28 mouse cellular contexts compared by ENCODE assay signal in genomic region chr1:191086304-191086878, GRCm38 (mm10). TPM values are rescaled to one million over a fixed set of nuclear protein-coding genes. Genes with fewer than 3 reads are reported as not detected.
A peak's percentile ranks its signal among the peaks of the same experiment; 100 is the strongest.
DNase-seq lines count a peak whose midpoint lies in the region; ATAC-seq and TF ChIP-seq lines count a peak whose summit lies in the region.
"Had no signal": no experiment of that assay in that cellular context is flagged by ENCODE, and none has a peak within 500 bp of the region (broad histone marks: within the 10 kb centered on the region; RNA-seq: fewer than 3 reads in every experiment).

No protein-coding gene starts in this region.

- no peak overlapping the region for H3K27ac ChIP-seq in kidney, embryonic 15.5 days
- H3K27ac ChIP-seq in lung, embryonic 14.5 days (ENCODE audit: low read depth), result peak overlapping the region; percentile 54; the same call in 1 of the 2 replicates
- H3K27ac ChIP-seq in CH12.LX (ENCODE audit: insufficient read depth, low read depth), result peak overlapping the region; percentile 91
- H3K27ac ChIP-seq in hindbrain, embryonic 10.5 days, result no peak overlapping the region
- H3K27ac ChIP-seq: embryonic facial prominence, embryonic 12.5 days; forebrain, embryonic 15.5 days; limb, embryonic 13.5 days; neural tube, embryonic 13.5 days had no signal

- TF ChIP-seq RAD21 in CH12.LX (IDR thresholded peaks at IDR 0.05; ENCODE audit: low read depth, low read length), result no peak

- H3K36me3 ChIP-seq in kidney, embryonic 15.5 days, result peaks cover 38% of the 10 kb centered on the region
- peaks cover 44% of the 10 kb centered on the region for H3K36me3 ChIP-seq in lung, embryonic 14.5 days (ENCODE audit: insufficient read depth)
- H3K36me3 ChIP-seq in CH12.LX (replicated peaks in 1 of 2; ENCODE audit: control insufficient read depth in 1 of 2, insufficient read depth in 1 of 2, low read length in 1 of 2), result peaks cover 18 to 29% of the 10 kb centered on the region in 2 experiments
- peaks cover 54% of the 10 kb centered on the region for H3K36me3 ChIP-seq in hindbrain, embryonic 10.5 days

- peak; percentile 25 for DNase-seq in kidney, adult 11 months
- DNase-seq in lung, embryonic 14.5 days, result peak; percentile 35
- DNase-seq in lung, postnatal 4 days, result no peak
- DNase-seq in CH12.LX (ENCODE audit: extremely low read depth), result peak; percentile 87
- DNase-seq in frontal cortex, adult 2 months (ENCODE audit: extremely low spot score in 1 of 2, low spot score in 1 of 2), result no peak
- no peak for DNase-seq in hindbrain, embryonic 10.5 days (ENCODE audit: low spot score)
- DNase-seq: cerebellum, adult 8-10 months; gastrocnemius, postnatal 25 days; layer of hippocampus, postnatal 36 days; midbrain, embryonic 14.5 days; right cerebral cortex, adult 18-20 months; thymus, adult 18-20 months; thymus, postnatal 4 days had no signal

- in situ Hi-C loops in CH12.LX (cut with MboI; ENCODE audit: low pct_ligation_motif_present, low pct_unique_long_range_greater_than_20kb, low sequenced_read_pairs), result loop anchor here (5.0 kb wide), 1 partner anchor 144 kb away; no protein-coding TSS in a partner anchor

- WGBS in kidney, embryonic 15.5 days, result 89% methylated on average over 7 of the region's 7 CpGs
- WGBS in lung, embryonic 14.5 days, result 80% methylated on average over 7 of the region's 7 CpGs
- 92% methylated on average over 7 of the region's 7 CpGs for WGBS in hindbrain, embryonic 10.5 days

- ATAC-seq in kidney, embryonic 15.5 days (replicated peaks; ENCODE audit: low FRiP score), result no peak
- no peak for ATAC-seq in lung, embryonic 14.5 days (ENCODE audit: insufficient read depth)
- peak; percentile 28 for ATAC-seq in granulocyte monocyte progenitor cell, adult 5-6 weeks (replicated peaks; ENCODE audit: poor library complexity, severe bottlenecking)
- ATAC-seq: forebrain, embryonic 15.5 days had no signal

- dilution Hi-C loops in CH12.LX (cut with MboI; ENCODE audit: extremely low pct_ligation_motif_present, extremely low pct_unique_long_range_greater_than_20kb, low sequenced_read_pairs), result no loop called here

- no peak overlapping the region for H3K4me2 ChIP-seq in kidney, embryonic 15.5 days
- H3K4me2 ChIP-seq in lung, embryonic 14.5 days, result no peak overlapping the region
- H3K4me2 ChIP-seq in CH12.LX (ENCODE audit: insufficient read depth, low read depth, poor library complexity, severe bottlenecking), result peak overlapping the region; percentile 84
- H3K4me2 ChIP-seq: embryonic facial prominence, embryonic 12.5 days; forebrain, embryonic 15.5 days; limb, embryonic 13.5 days; neural tube, embryonic 13.5 days had no signal

- H3K4me1 ChIP-seq in kidney, embryonic 15.5 days, result 0 out of 2 replicates have a peak, but pooled peaks cover 4% of the 10 kb centered on the region
- H3K4me1 ChIP-seq in lung, embryonic 14.5 days (ENCODE audit: insufficient read depth), result no peaks in the 10 kb centered on the region
- peaks cover 32 to 70% of the 10 kb centered on the region in 2 experiments for H3K4me1 ChIP-seq in CH12.LX (ENCODE audit: control insufficient read depth in 1 of 2, insufficient read depth in 2 of 2)
- no peaks in the 10 kb centered on the region for H3K4me1 ChIP-seq in hindbrain, embryonic 10.5 days (replicated peaks)
- H3K4me1 ChIP-seq: embryonic facial prominence, embryonic 12.5 days; forebrain, embryonic 15.5 days; limb, embryonic 13.5 days; neural tube, embryonic 13.5 days had no signal

- H3K79me2 ChIP-seq in CH12.LX (replicated peaks; ENCODE audit: control insufficient read depth, extremely low read depth, insufficient read depth, poor library complexity, severe bottlenecking), result no peaks in the 10 kb centered on the region

- TF ChIP-seq POLR2A in CH12.LX (IDR thresholded peaks at IDR 0.05; ENCODE audit: low read depth, low read length), result no peak

- no peaks in the 10 kb centered on the region for H3K9me3 ChIP-seq in kidney, embryonic 15.5 days (replicated peaks)
- H3K9me3 ChIP-seq in lung, embryonic 14.5 days (ENCODE audit: low read depth, low read length), result no peaks in the 10 kb centered on the region
- no peaks in the 10 kb centered on the region for H3K9me3 ChIP-seq in CH12.LX (replicated peaks; ENCODE audit: low read length)
- H3K9me3 ChIP-seq in hindbrain, embryonic 10.5 days, result no peaks in the 10 kb centered on the region
- H3K9me3 ChIP-seq: embryonic facial prominence, embryonic 12.5 days; forebrain, embryonic 15.5 days; limb, embryonic 13.5 days; neural tube, embryonic 13.5 days had no signal

- H3K27me3 ChIP-seq in kidney, embryonic 15.5 days, result no peaks in the 10 kb centered on the region
- H3K27me3 ChIP-seq in lung, embryonic 14.5 days (ENCODE audit: insufficient read depth, low read length), result no peaks in the 10 kb centered on the region
- H3K27me3 ChIP-seq in CH12.LX (replicated peaks), result no peaks in the 10 kb centered on the region
- no peaks in the 10 kb centered on the region for H3K27me3 ChIP-seq in hindbrain, embryonic 10.5 days (ENCODE audit: insufficient read depth, poor library complexity, severe bottlenecking)
- H3K27me3 ChIP-seq: embryonic facial prominence, embryonic 12.5 days; forebrain, embryonic 15.5 days; limb, embryonic 13.5 days; neural tube, embryonic 13.5 days had no signal

- TF ChIP-seq CTCF in lung, embryonic 14.5 days (IDR thresholded peaks at IDR 0.05; ENCODE audit: low read depth), result no peak
- TF ChIP-seq CTCF in CH12.LX (conservative IDR thresholded peaks at IDR 0.05 in 1 of 2, IDR thresholded peaks at IDR 0.05 in 1 of 2; ENCODE audit: low read depth in 2 of 2, low read length in 2 of 2), result no peak

- H3K4me3 ChIP-seq in kidney, embryonic 15.5 days (replicated peaks), result no peak overlapping the region
- H3K4me3 ChIP-seq in lung, embryonic 14.5 days (ENCODE audit: low read depth, low read length), result no peak overlapping the region
- H3K4me3 ChIP-seq in CH12.LX (replicated peaks in 1 of 3; ENCODE audit: low read depth in 2 of 3, low read length in 2 of 3, poor library complexity in 1 of 3), result no peak overlapping the region
- no peak overlapping the region for H3K4me3 ChIP-seq in hindbrain, embryonic 10.5 days
- H3K4me3 ChIP-seq: embryonic facial prominence, embryonic 12.5 days; erythroblast, embryonic 14.5 days; forebrain, embryonic 15.5 days; limb, embryonic 13.5 days; neural tube, embryonic 13.5 days had no signal

- no peak overlapping the region for H3K9ac ChIP-seq in kidney, embryonic 15.5 days
- H3K9ac ChIP-seq in lung, embryonic 14.5 days, result no peak overlapping the region
- peak overlapping the region; percentile 37 for H3K9ac ChIP-seq in CH12.LX (ENCODE audit: insufficient read depth, low read depth)
- H3K9ac ChIP-seq: embryonic facial prominence, embryonic 12.5 days; forebrain, embryonic 15.5 days; limb, embryonic 13.5 days; neural tube, embryonic 13.5 days had no signal

- 0 out of 2 replicates have a peak, but pooled peaks have one; percentile 57 for TF ChIP-seq EP300 in CH12.LX (IDR thresholded peaks at IDR 0.05; ENCODE audit: low read length)

TF ChIP-seq in CH12.LX, 34 proteins besides CTCF, POLR2A, EP300 and RAD21 (continues in another document):
- no peak for TF ChIP-seq UBTF (IDR thresholded peaks at IDR 0.05; ENCODE audit: low read depth, low read length)
- no peak for TF ChIP-seq NRF1 (IDR thresholded peaks at IDR 0.05; ENCODE audit: low read depth, low read length)

RNA-seq across cellular contexts. Expression of gene Batf3, which starts 11.3 kb away (rescaled TPM):
- polyA plus RNA-seq in kidney, embryonic 15.5 days (2015; fragmentation: Nextera tagmentation; extraction: Ambion mirVana), result 12.5 and 13.7 TPM in 2 replicates
- 14.2 and 15.0 TPM in 2 replicates for polyA plus RNA-seq in lung, embryonic 14.5 days (2014; fragmentation: Nextera tagmentation; extraction: Ambion mirVana)
- total RNA-seq in CH12.LX (2012; rRNA removed) (38.7 and 50.4 TPM in 2 replicates), CH12.LX (2014; rRNA removed) (33.0 and 44.7 TPM in 2 replicates)
- polyA plus RNA-seq in CH12.LX (2012; ENCODE audit: insufficient read length, low read depth), result 42.5 and 48.1 TPM in 2 replicates
- not detected in 2 replicates for total RNA-seq in granulocyte monocyte progenitor cell, adult 5-6 weeks (2014; fragmentation: Nextera tagmentation)
- total RNA-seq in granulocyte monocyte progenitor cell, adult 5-6 weeks (2017), result not detected in 2 replicates
- polyA plus RNA-seq in frontal cortex, adult 2 months (2012; rRNA removed), result 2.3 and 4.3 TPM in 2 replicates
- polyA plus RNA-seq in hindbrain, embryonic 10.5 days (2016; fragmentation: Nextera tagmentation; extraction: Ambion mirVana), result 4.8 and 5.2 TPM in 2 replicates

RNA-seq across cellular contexts. Expression of gene Nsl1, which starts 23.6 kb away (rescaled TPM):
- polyA plus RNA-seq in kidney, embryonic 15.5 days (2015; fragmentation: Nextera tagmentation; extraction: Ambion mirVana), result 22.1 and 23.1 TPM in 2 replicates
- polyA plus RNA-seq in lung, embryonic 14.5 days (2014; fragmentation: Nextera tagmentation; extraction: Ambion mirVana), result 30.1 and 30.5 TPM in 2 replicates
- total RNA-seq in CH12.LX (2012; rRNA removed) (17.4 and 17.9 TPM in 2 replicates), CH12.LX (2014; rRNA removed) (24.9 and 27.1 TPM in 2 replicates)
- polyA plus RNA-seq in CH12.LX (2012; ENCODE audit: insufficient read length, low read depth), result 16.0 and 20.0 TPM in 2 replicates
- 11.1 and 12.6 TPM in 2 replicates for total RNA-seq in granulocyte monocyte progenitor cell, adult 5-6 weeks (2014; fragmentation: Nextera tagmentation)
- total RNA-seq in granulocyte monocyte progenitor cell, adult 5-6 weeks (2017), result 14.1 and 17.6 TPM in 2 replicates
- 0.46 and 0.80 TPM in 2 replicates for polyA plus RNA-seq in frontal cortex, adult 2 months (2012; rRNA removed)
- polyA plus RNA-seq in hindbrain, embryonic 10.5 days (2016; fragmentation: Nextera tagmentation; extraction: Ambion mirVana), result 25.5 and 31.0 TPM in 2 replicates

RNA-seq across cellular contexts. Expression of gene Tatdn3, which starts 23.7 kb away (rescaled TPM):
- 12.8 and 13.8 TPM in 2 replicates for polyA plus RNA-seq in kidney, embryonic 15.5 days (2015; fragmentation: Nextera tagmentation; extraction: Ambion mirVana)
- polyA plus RNA-seq in lung, embryonic 14.5 days (2014; fragmentation: Nextera tagmentation; extraction: Ambion mirVana), result 12.7 and 15.2 TPM in 2 replicates
- total RNA-seq in CH12.LX (2012; rRNA removed), result 12.9 TPM in 2 replicates
- 17.2 and 17.3 TPM in 2 replicates for total RNA-seq in CH12.LX (2014; rRNA removed)
- 11.3 and 12.7 TPM in 2 replicates for polyA plus RNA-seq in CH12.LX (2012; ENCODE audit: insufficient read length, low read depth)
- 4.0 and 21.4 TPM in 2 replicates for total RNA-seq in granulocyte monocyte progenitor cell, adult 5-6 weeks (2014; fragmentation: Nextera tagmentation)
- total RNA-seq in granulocyte monocyte progenitor cell, adult 5-6 weeks (2017), result 9.3 and 12.5 TPM in 2 replicates
- polyA plus RNA-seq in frontal cortex, adult 2 months (2012; rRNA removed), result 65.4 and 70.8 TPM in 2 replicates
- 9.9 and 13.9 TPM in 2 replicates for polyA plus RNA-seq in hindbrain, embryonic 10.5 days (2016; fragmentation: Nextera tagmentation; extraction: Ambion mirVana)

RNA-seq across cellular contexts. Expression of gene Spata45, which starts 50.0 kb away (rescaled TPM):
- not detected in 2 replicates for polyA plus RNA-seq in kidney, embryonic 15.5 days (2015; fragmentation: Nextera tagmentation; extraction: Ambion mirVana)
- not detected in 2 replicates for polyA plus RNA-seq in lung, embryonic 14.5 days (2014; fragmentation: Nextera tagmentation; extraction: Ambion mirVana)
- total RNA-seq in CH12.LX (2012; rRNA removed) (not detected in 2 replicates), CH12.LX (2014; rRNA removed) (not detected in 2 replicates)
- polyA plus RNA-seq in CH12.LX (2012; ENCODE audit: insufficient read length, low read depth), result 0.76 TPM in 1 of 2 replicates, not detected in the other
- total RNA-seq in granulocyte monocyte progenitor cell, adult 5-6 weeks (2014; fragmentation: Nextera tagmentation), result not detected in 2 replicates
- total RNA-seq in granulocyte monocyte progenitor cell, adult 5-6 weeks (2017), result not detected in 2 replicates
- not detected in 2 replicates for polyA plus RNA-seq in frontal cortex, adult 2 months (2012; rRNA removed)
- not detected in 2 replicates for polyA plus RNA-seq in hindbrain, embryonic 10.5 days (2016; fragmentation: Nextera tagmentation; extraction: Ambion mirVana)
- total RNA-seq: adrenal gland, adult 18-20 months; common myeloid progenitor, adult 5-6 weeks; gastrocnemius, postnatal 25 days; layer of hippocampus, postnatal 36 days; left cerebral cortex, postnatal 14 days had no signal
- polyA plus RNA-seq: embryonic facial prominence, embryonic 12.5 days; erythroblast, embryonic 14.5 days; forebrain, embryonic 15.5 days; heart, postnatal 0 days; hindbrain, embryonic 11.5 days; kidney, embryonic 16.5 days; limb, embryonic 13.5 days; midbrain, embryonic 14.5 days; neural tube, embryonic 13.5 days; small intestine, adult 2 months; stomach, embryonic 14.5 days had no signal

Comparison
In these comparisons a context has a peak if more than half of its experiments do, and no peak if none do; other contexts are left out.
1. DNase-seq: peak in kidney, adult 11 months (single experiment), lung, embryonic 14.5 days (single experiment) and CH12.LX (single experiment); none in lung, postnatal 4 days (0 of 2), frontal cortex, adult 2 months (0 of 2) and hindbrain, embryonic 10.5 days (single experiment).
2. H3K27ac ChIP-seq: peak in lung, embryonic 14.5 days (single experiment) and CH12.LX (single experiment); none in kidney, embryonic 15.5 days (single experiment) and hindbrain, embryonic 10.5 days (single experiment).